Mouse (Mus musculus) hindbrain, embryonic 15.5 days (tissue): Measurements from ENCODE around the gene C2cd4b. TPM values are rescaled to one million over a fixed set of nuclear protein-coding genes. Genes with fewer than 3 reads are reported as not detected.
"Not testable (repeated sequence)": the region's sequence is repeated elsewhere in the genome, so short reads cannot be mapped to it uniquely, and the experiment has no call there.

ENCODE experiments used
- ATAC-seq: fragments of 200-750 bp; cut with Nextera tagmentation; 2 replicates; pipeline ENCODE4 v1.8.0; 2017; ENCODE audit warnings: low read depth, moderate number of reproducible peaks, moderate TSS enrichment; ENCODE audit not compliant: low FRiP score
- H3K27ac ChIP-seq: fragments of 300-500 bp; sonication (generic); replicated peaks from 2 replicates; pipeline ENCODE4 v1.5.1; 2015; ENCODE audit warnings: mild to moderate bottlenecking, inconsistent platforms
- H3K27me3 ChIP-seq: fragments of 300-500 bp; sonication (generic); 2 replicates; pipeline ENCODE4 v1.6.1; 2015; ENCODE audit warnings: control low read depth, inconsistent platforms
- H3K36me3 ChIP-seq: fragments of 300-500 bp; sonication (generic); 2 replicates; pipeline ENCODE4 v1.6.1; 2015; ENCODE audit warnings: control low read depth, inconsistent platforms
- H3K4me1 ChIP-seq: fragments of 300-500 bp; sonication (generic); replicated peaks from 2 replicates; pipeline ENCODE4 v1.6.1; 2015; ENCODE audit warnings: control low read depth, inconsistent platforms
- H3K4me2 ChIP-seq: fragments of 300-500 bp; sonication (generic); 2 replicates; pipeline ENCODE4 v1.6.1; 2015; ENCODE audit warnings: moderate library complexity, mild to moderate bottlenecking, inconsistent platforms
- H3K4me3 ChIP-seq: fragments of 300-500 bp; sonication (generic); 2 replicates; pipeline ENCODE4 v1.5.1; 2015; ENCODE audit warnings: mild to moderate bottlenecking, inconsistent platforms
- H3K9ac ChIP-seq: fragments of 300-500 bp; sonication (generic); 2 replicates; pipeline ENCODE4 v1.6.1; 2015; ENCODE audit warnings: inconsistent platforms
- H3K9me3 ChIP-seq: fragments of 300-500 bp; sonication (generic); 2 replicates; pipeline ENCODE4 v1.6.1; 2016; ENCODE audit warnings: control low read depth, inconsistent platforms
- WGBS: fragments of 180-500 bp; shearing (Covaris S2); methylation state at CpG from one replicate; pipeline ENCODE4 v1.1.7; 2015; 5-methylcytosine and 5-hydroxymethylcytosine counted together
- polyA plus RNA-seq: library from polyadenylated mRNA; unstranded; fragments of >200 nt; fragmentation: Nextera tagmentation; extraction: Ambion mirVana; gene quantifications from 2 replicates; pipeline ENCODE4 v1.2.1, GENCODE M21; 2015

The C2cd4b gene
- polyA plus RNA-seq, 1 experiment from 2014 or later = 1.2 TPM

GRCm38 (mm10) chr9:67754713-67755112 is 4.5 kb upstream of the C2cd4b start:
- H3K27ac ChIP-seq = no peak overlapping the region
- no peaks in the 10 kb centered on the region for H3K27me3 ChIP-seq
- H3K9ac ChIP-seq = no peak overlapping the region
- H3K36me3 ChIP-seq = no peaks in the 10 kb centered on the region
- no peak overlapping the region for H3K4me3 ChIP-seq
- H3K4me1 ChIP-seq = peaks cover 11% of the 10 kb centered on the region
- no peaks in the 10 kb centered on the region for H3K9me3 ChIP-seq
- WGBS = 67% methylated on average over 3 of the region's 3 CpGs
- no peak overlapping the region for H3K4me2 ChIP-seq
- no peak for ATAC-seq

- WGBS = 5% methylated on average over 9 of the region's 9 CpGs
- peaks cover 18% of the 10 kb centered on the region for H3K4me1 ChIP-seq
Measured at GRCm38 (mm10) chr9:67758686-67759085, 551 bp upstream of the C2cd4b start.

DNA sequence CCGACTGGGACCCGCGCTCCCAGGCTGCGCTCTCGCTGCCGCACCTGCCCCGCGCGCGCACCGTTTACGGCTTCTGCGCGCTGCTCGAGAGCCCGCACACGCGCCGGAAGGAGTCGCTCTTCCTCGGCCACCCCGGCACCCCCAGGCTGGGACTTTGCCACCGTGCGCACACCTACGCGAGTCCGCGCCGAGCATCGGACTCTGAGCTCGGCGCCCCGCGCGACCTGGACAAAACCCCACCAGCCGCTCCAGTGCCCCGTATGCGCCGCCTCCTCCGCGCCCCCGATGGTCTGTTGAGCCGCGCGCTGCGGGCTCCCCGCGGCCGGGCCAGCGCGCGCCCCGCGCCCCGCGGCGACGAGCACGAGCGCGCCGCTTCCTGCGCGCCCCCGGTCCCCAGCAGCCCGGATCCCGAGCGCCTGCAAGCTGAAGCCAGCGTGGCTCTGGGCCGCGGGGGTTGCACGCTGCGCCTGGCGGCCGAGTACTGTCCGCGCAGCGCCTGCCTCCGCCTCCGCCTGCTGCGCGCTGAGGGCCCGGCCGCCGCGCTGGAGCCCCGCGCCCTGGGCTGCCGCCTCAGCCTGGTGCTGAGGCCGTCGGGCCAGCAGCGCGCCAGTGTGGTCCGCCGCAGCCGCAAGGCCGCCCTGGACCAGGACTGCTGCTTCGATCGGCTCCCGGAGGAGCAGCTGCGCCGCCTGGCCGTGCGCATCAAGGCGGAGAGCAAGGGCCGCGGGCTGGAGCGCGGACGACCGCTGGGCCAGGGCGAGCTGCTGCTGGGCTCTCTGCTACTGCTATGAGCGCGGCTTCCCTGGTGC is 923 bp downstream of the C2cd4b start:
- Histone ChIP-seq H3K4me2 (peak overlapping the region; percentile 88), H3K27ac (peak overlapping the region; percentile 87), H3K4me3 (peak overlapping the region; percentile 81), H3K4me1 (peaks cover 18% of the 10 kb centered on the region), H3K9ac (peak overlapping the region; percentile 66)
- ATAC-seq = peak; percentile 94
- H3K27me3 ChIP-seq, H3K9me3 ChIP-seq, H3K36me3 ChIP-seq: not testable (repeated sequence)
- under 1% methylated on average over 90 of the region's 114 CpGs for whole genome bisulfite sequencing

More at GRCm38 (mm10) chr9:67758686-67759085, 551 bp upstream of the C2cd4b start:
- H3K9ac ChIP-seq = no peak overlapping the region
- H3K36me3 ChIP-seq = no peaks in the 10 kb centered on the region
- H3K27ac ChIP-seq = no peak overlapping the region
- H3K4me3 ChIP-seq = peak overlapping the region; percentile 81
- H3K27me3 ChIP-seq = no peaks in the 10 kb centered on the region
- peak overlapping the region; percentile 88 for H3K4me2 ChIP-seq
- no peaks in the 10 kb centered on the region for H3K9me3 ChIP-seq
- 0 out of 2 replicates have a peak, but pooled peaks have one; percentile 59 for ATAC-seq

DNA sequence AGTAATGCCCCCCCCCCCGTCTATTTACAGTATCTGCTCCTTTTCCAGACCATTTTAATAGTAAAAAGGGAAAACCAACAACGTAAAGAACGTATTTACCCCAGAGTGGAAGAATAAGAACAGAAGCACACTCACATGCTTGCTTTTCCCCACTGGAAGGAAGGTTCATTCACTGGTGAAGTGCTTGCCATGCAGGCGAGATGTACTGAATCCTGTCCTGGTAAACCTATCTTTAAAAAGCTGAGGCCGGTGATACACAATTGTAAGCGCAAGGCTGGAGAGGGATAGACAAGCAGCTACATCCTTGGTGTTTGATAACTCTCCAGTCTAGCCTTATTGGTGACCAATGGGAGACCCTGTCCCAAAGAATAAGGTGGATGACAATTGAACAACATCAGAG is 1.8 kb downstream of the C2cd4b start:
- H3K4me2 ChIP-seq = peak overlapping the region; percentile 88

GRCm38 (mm10) chr9:67763326-67763725 is 4.1 kb downstream of the C2cd4b start:
- 83% methylated on average over 4 of the region's 4 CpGs for WGBS
- no peak for ATAC-seq
- no peak overlapping the region for H3K4me2 ChIP-seq

More for the DNA sequence above, 1.8 kb downstream of the C2cd4b start:
- Histone ChIP-seq H3K9me3 (no peaks in the 10 kb centered on the region), H3K27ac (no peak overlapping the region), H3K4me1 (peaks cover 18% of the 10 kb centered on the region), H3K9ac (no peak overlapping the region), H3K4me3 (peak overlapping the region; percentile 81), H3K27me3 (no peaks in the 10 kb centered on the region), H3K36me3 (no peaks in the 10 kb centered on the region)
- ATAC-seq = no peak
- WGBS = 62% methylated on average over 6 of the region's 6 CpGs

GRCm38 (mm10) chr9:67766405-67766804 is 7.2 kb downstream of the C2cd4b start:
- H3K36me3 ChIP-seq = no peaks in the 10 kb centered on the region
- H3K27ac ChIP-seq = no peak overlapping the region
- H3K4me2 ChIP-seq = no peak overlapping the region
- no peaks in the 10 kb centered on the region for H3K27me3 ChIP-seq
- H3K4me3 ChIP-seq = no peak overlapping the region
- H3K9ac ChIP-seq = no peak overlapping the region
- no peak for ATAC-seq
- WGBS = 87% methylated on average over 4 of the region's 4 CpGs
- H3K4me1 ChIP-seq = no peaks in the 10 kb centered on the region
- no peaks in the 10 kb centered on the region for H3K9me3 ChIP-seq

More at GRCm38 (mm10) chr9:67763326-67763725, 4.1 kb downstream of the C2cd4b start:
- H3K36me3 ChIP-seq = no peaks in the 10 kb centered on the region
- no peaks in the 10 kb centered on the region for H3K9me3 ChIP-seq
- peaks cover 18% of the 10 kb centered on the region for H3K4me1 ChIP-seq
- no peak overlapping the region for H3K27ac ChIP-seq
- H3K9ac ChIP-seq = no peak overlapping the region
- H3K4me3 ChIP-seq = no peak overlapping the region
- H3K27me3 ChIP-seq = no peaks in the 10 kb centered on the region

DNA sequence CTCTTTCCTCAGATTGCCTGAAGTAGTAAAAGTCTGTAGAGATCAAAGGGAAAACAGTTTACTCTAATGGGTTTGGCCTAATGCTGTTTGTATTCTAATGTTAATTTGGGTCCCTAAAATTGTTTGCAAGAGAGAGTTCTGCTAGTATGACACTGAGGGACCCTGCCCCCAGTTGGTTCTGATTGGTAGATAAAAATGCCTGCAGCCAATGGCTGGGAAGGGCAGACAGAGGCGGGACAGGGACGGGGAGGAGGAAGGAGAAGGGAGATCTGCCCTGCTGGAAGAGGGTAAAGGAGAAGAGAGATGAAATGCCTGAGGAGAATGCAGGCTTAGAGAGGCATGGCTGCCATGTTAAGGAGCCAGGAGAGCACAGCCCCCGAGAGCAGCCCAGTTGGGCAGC is 7.7 kb downstream of the C2cd4b start:
- H3K27ac ChIP-seq = no peak overlapping the region

DNA sequence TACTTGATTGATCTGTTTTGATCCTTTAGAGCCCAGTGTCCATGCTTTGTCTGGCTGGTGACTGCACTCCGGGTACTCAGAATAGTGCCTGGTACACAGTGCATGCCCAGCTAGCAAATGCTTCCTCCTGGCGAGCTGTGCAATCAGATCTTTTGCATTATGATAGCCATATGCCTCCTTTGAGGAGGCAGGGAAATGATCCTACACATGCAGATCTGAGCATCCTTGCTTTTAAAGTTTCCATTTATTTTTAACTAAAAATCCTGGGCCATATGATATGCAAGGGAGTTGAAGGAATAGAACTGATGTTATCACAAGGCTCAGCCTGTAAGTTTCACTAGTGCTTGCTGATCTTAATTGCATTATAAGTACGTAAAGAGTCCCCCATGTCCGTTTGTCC is 9.6 kb downstream of the C2cd4b start:
- H3K4me3 ChIP-seq = no peak overlapping the region
- H3K9ac ChIP-seq = no peak overlapping the region
- H3K27me3 ChIP-seq = no peaks in the 10 kb centered on the region
- 81% methylated on average over 4 of the region's 4 CpGs for WGBS
- no peaks in the 10 kb centered on the region for H3K36me3 ChIP-seq
- no peaks in the 10 kb centered on the region for H3K4me1 ChIP-seq
- no peak for ATAC-seq
- H3K4me2 ChIP-seq = no peak overlapping the region
- H3K9me3 ChIP-seq = no peaks in the 10 kb centered on the region
- H3K27ac ChIP-seq = no peak overlapping the region

More for the DNA sequence above, 7.7 kb downstream of the C2cd4b start:
- Histone ChIP-seq H3K9me3 (no peaks in the 10 kb centered on the region), H3K36me3 (no peaks in the 10 kb centered on the region), H3K9ac (no peak overlapping the region), H3K27me3 (no peaks in the 10 kb centered on the region), H3K4me3 (no peak overlapping the region), H3K4me2 (no peak overlapping the region), H3K4me1 (no peaks in the 10 kb centered on the region)
- WGBS = 40% methylated on average over 3 of the region's 3 CpGs
- no peak for ATAC-seq

GRCm38 (mm10) chr9:67769401-67769800 is 10.2 kb downstream of the C2cd4b start:
- no peaks in the 10 kb centered on the region for H3K4me1 ChIP-seq
- H3K9me3 ChIP-seq = no peaks in the 10 kb centered on the region
- H3K4me2 ChIP-seq = no peak overlapping the region
- ATAC-seq = no peak
- H3K27ac ChIP-seq = no peak overlapping the region
- no peaks in the 10 kb centered on the region for H3K36me3 ChIP-seq
- H3K9ac ChIP-seq = no peak overlapping the region
- H3K27me3 ChIP-seq = no peaks in the 10 kb centered on the region
- 86% methylated on average over 1 of the region's 1 CpGs for WGBS
- no peak overlapping the region for H3K4me3 ChIP-seq

GRCm38 (mm10) chr9:67771293-67771692 is 12.1 kb downstream of the C2cd4b start:
- Histone ChIP-seq H3K9ac (no peak overlapping the region), H3K27ac (no peak overlapping the region), H3K36me3 (no peaks in the 10 kb centered on the region), H3K4me2 (no peak overlapping the region), H3K4me3 (no peak overlapping the region), H3K4me1 (no peaks in the 10 kb centered on the region), H3K27me3 (no peaks in the 10 kb centered on the region), H3K9me3 (no peaks in the 10 kb centered on the region)
- ATAC-seq = no peak
- 85% methylated on average over 7 of the region's 7 CpGs for WGBS

- Histone ChIP-seq H3K4me3 (no peak overlapping the region), H3K9ac (no peak overlapping the region), H3K4me2 (no peak overlapping the region), H3K27me3 (no peaks in the 10 kb centered on the region), H3K36me3 (no peaks in the 10 kb centered on the region), H3K27ac (no peak overlapping the region), H3K9me3 (no peaks in the 10 kb centered on the region), H3K4me1 (no peaks in the 10 kb centered on the region; the same call in 1 of the 2 replicates)
- ATAC-seq = no peak
- 80% methylated on average over 6 of the region's 6 CpGs for WGBS
Measured at GRCm38 (mm10) chr9:67774201-67774600, 15.0 kb downstream of the C2cd4b start.

DNA sequence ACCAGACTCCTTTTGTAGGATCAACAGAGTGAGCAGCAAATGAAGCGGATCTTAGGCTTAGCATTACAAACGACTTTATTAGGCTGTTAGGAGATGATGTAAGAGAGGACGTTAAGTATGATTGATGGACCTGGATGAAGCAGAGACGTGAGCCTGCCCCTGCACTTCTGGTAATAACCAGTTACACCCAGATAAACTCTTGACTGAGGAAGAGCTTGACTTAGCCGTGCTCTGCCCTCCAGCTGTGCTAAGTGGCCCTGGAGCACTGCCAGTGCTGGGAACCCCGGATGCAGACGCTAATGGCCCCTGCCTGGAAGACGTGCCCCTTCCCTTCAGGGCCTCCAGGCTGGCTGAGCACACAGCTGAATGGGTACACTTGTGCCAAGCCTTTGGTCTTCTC is 19.3 kb downstream of the C2cd4b start:
- Histone ChIP-seq H3K9ac (no peak overlapping the region), H3K4me3 (no peak overlapping the region), H3K4me1 (no peaks in the 10 kb centered on the region; the same call in 1 of the 2 replicates), H3K9me3 (no peaks in the 10 kb centered on the region), H3K27ac (no peak overlapping the region), H3K27me3 (no peaks in the 10 kb centered on the region), H3K4me2 (no peak overlapping the region), H3K36me3 (no peaks in the 10 kb centered on the region)
- no peak for ATAC-seq
- 38% methylated on average over 8 of the region's 8 CpGs for WGBS
